Comparison of ENCODE assay signal across 11 mouse cellular contexts in the genomic region with DNA sequence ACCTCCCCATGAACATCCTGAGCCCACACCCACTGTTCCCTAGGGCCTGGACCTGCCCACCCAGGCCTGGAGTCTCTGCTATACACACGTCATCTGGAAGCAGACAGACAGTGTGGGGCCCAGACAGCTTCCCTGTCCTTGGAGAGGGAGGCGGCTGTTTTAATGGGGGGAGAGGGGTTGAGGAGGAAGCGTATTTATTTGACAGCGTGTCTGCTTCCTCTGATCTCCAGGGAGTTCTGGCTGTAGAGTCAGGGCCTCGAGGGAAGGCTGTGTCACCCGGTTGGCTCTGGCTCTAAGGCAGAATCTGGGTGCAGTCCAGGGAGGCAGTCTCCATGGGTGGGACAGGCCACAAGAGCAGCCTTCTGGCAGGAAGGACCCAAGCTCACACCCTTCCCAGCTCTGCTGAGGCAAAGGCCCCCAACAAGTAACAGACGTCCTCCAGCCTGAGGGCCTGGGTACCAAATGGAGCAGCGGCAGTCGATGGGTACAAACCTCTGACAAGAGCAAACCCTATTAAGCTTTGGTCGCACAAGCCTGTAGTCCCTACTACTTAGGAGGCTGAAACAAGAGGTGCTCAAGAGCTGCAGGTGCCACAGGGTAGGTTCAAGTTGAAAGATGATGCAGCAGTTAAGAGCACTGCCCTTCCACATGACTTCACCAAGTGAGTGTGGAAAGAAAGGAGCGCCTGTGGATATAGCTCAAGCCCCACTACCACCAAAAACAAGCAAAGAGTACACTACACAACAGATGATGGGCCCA. TPM values are rescaled to one million over a fixed set of nuclear protein-coding genes. Genes with fewer than 3 reads are reported as not detected.
DNase-seq lines count a peak whose midpoint lies in the region; ATAC-seq and TF ChIP-seq lines count a peak whose summit lies in the region.
"Had no signal": no experiment of that assay in that cellular context is flagged by ENCODE, and none has a peak within 500 bp of the region (broad histone marks: within the 10 kb centered on the region; RNA-seq: fewer than 3 reads in every experiment).

No protein-coding gene starts in this region.

- peak overlapping the region; percentile 96 for H3K27ac ChIP-seq in thymus, adult 2 months (ENCODE audit: control insufficient read depth, insufficient read depth, low read length)
- H3K27ac ChIP-seq in lung, embryonic 16.5 days (ENCODE audit: low read length), result peak overlapping the region; percentile 80
- H3K27ac ChIP-seq in intestine, postnatal 0 days (ENCODE audit: low read depth, low read length), result no peak overlapping the region

- TF ChIP-seq POLR2A in thymus, adult 2 months (IDR thresholded peaks at IDR 0.05; ENCODE audit: control insufficient read depth, extremely low read depth, insufficient read depth, low read length, poor library complexity), result 0 out of 2 replicates have a peak, but pooled peaks have one; percentile 1

- peaks cover 57% of the 10 kb centered on the region for H3K4me1 ChIP-seq in thymus, adult 2 months (replicated peaks; ENCODE audit: control insufficient read depth, insufficient read depth, low read length)
- H3K4me1 ChIP-seq in lung, embryonic 16.5 days (replicated peaks; ENCODE audit: control insufficient read depth, insufficient read depth, low read length), result peaks cover 42% of the 10 kb centered on the region
- peaks cover 3% of the 10 kb centered on the region; the same call in 1 of the 2 replicates for H3K4me1 ChIP-seq in intestine, postnatal 0 days (replicated peaks; ENCODE audit: control insufficient read depth, insufficient read depth, low read length)

- H3K4me2 ChIP-seq in lung, embryonic 16.5 days (ENCODE audit: low read depth, low read length), result no peak overlapping the region
- no peak overlapping the region for H3K4me2 ChIP-seq in intestine, postnatal 0 days (replicated peaks; ENCODE audit: low read depth)

- peak overlapping the region; percentile 90 for H3K4me3 ChIP-seq in thymus, adult 2 months (ENCODE audit: control insufficient read depth, insufficient read depth, low read length)
- H3K4me3 ChIP-seq in lung, embryonic 16.5 days (ENCODE audit: low read length), result no peak overlapping the region
- H3K4me3 ChIP-seq in intestine, postnatal 0 days (ENCODE audit: low read depth, low read length), result no peak overlapping the region

- peak overlapping the region; percentile 13; the same call in 1 of the 2 replicates for H3K9ac ChIP-seq in lung, embryonic 16.5 days (ENCODE audit: low read length)
- H3K9ac ChIP-seq in intestine, postnatal 0 days (ENCODE audit: low read depth, low read length), result no peak overlapping the region

- TF ChIP-seq CTCF in thymus, adult 2 months (IDR thresholded peaks at IDR 0.05; ENCODE audit: borderline replicate concordance, control insufficient read depth, extremely low read depth, insufficient read depth, low read length, poor library complexity), result no peak
- no peak for TF ChIP-seq CTCF in intestine, postnatal 0 days (IDR thresholded peaks at IDR 0.05; ENCODE audit: low read depth)

- 37% methylated on average over 11 of the region's 11 CpGs for WGBS in thymus, adult 2 months
- WGBS in lung, embryonic 16.5 days, result 44% methylated on average over 11 of the region's 11 CpGs
- WGBS in intestine, postnatal 0 days, result 66% methylated on average over 11 of the region's 11 CpGs

- H3K36me3 ChIP-seq in thymus, adult 2 months (ENCODE audit: control insufficient read depth, insufficient read depth, low read length), result peaks cover 96% of the 10 kb centered on the region
- H3K36me3 ChIP-seq in lung, embryonic 16.5 days (ENCODE audit: control insufficient read depth, insufficient read depth, low read length), result no peaks in the 10 kb centered on the region; the same call in 1 of the 2 replicates
- no peaks in the 10 kb centered on the region; the same call in 1 of the 2 replicates for H3K36me3 ChIP-seq in intestine, postnatal 0 days (ENCODE audit: control insufficient read depth, insufficient read depth)

- peak; percentile 71 for DNase-seq in adrenal gland, postnatal 10 days
- DNase-seq in adrenal gland, postnatal 4 days (ENCODE audit: low spot score in 2 of 2), result no peak
- peak; percentile 42 for DNase-seq in thymus, adult 2 months
- DNase-seq in thymus, adult 18-20 months, result no peak
- no peak for DNase-seq in right cerebral cortex, postnatal 36 days (ENCODE audit: low spot score in 2 of 2)
- DNase-seq in spleen, postnatal 4 days (ENCODE audit: low spot score in 2 of 2), result no peak

- H3K9me3 ChIP-seq in lung, embryonic 16.5 days (ENCODE audit: control insufficient read depth, low read length), result no peaks in the 10 kb centered on the region
- H3K9me3 ChIP-seq in intestine, postnatal 0 days (ENCODE audit: control insufficient read depth), result no peaks in the 10 kb centered on the region

- H3K27me3 ChIP-seq in thymus, adult 2 months (ENCODE audit: control insufficient read depth, insufficient read depth, low read length), result no peaks in the 10 kb centered on the region
- H3K27me3 ChIP-seq in lung, embryonic 16.5 days (ENCODE audit: control insufficient read depth, insufficient read depth, low read depth, low read length), result no peaks in the 10 kb centered on the region
- no peaks in the 10 kb centered on the region for H3K27me3 ChIP-seq in intestine, postnatal 0 days (replicated peaks; ENCODE audit: control insufficient read depth, insufficient read depth, low read length)

- peak; percentile 93 for ATAC-seq in lung, embryonic 16.5 days (ENCODE audit: low read depth)
- ATAC-seq in intestine, postnatal 0 days, result no peak

RNA-seq across cellular contexts. Expression of a gene that starts 9.5 kb away (rescaled TPM):
- total RNA-seq in adrenal gland, postnatal 10 days (2021), result 10 to 100 TPM; 41.7 to 42.2 TPM
- 10 to 100 TPM; 66.8 to 71.8 TPM for total RNA-seq in adrenal gland, postnatal 4 days (2021)
- 2,910 and 3,273 TPM in 2 replicates for polyA plus RNA-seq in thymus, adult 2 months (2012; rRNA removed)
- polyA plus RNA-seq in lung, embryonic 16.5 days (2015; fragmentation: Nextera tagmentation; extraction: Ambion mirVana), result 16.4 and 19.9 TPM in 2 replicates
- 3.3 TPM in 2 replicates for polyA plus RNA-seq in intestine, postnatal 0 days (2015; fragmentation: Nextera tagmentation; extraction: Ambion mirVana)

RNA-seq across cellular contexts. Expression of a gene that starts 41.6 kb away (rescaled TPM):
- total RNA-seq in adrenal gland, postnatal 10 days (2021), result 100 to 1,000 TPM; 309 to 323 TPM
- 100 to 1,000 TPM; 362 to 376 TPM for total RNA-seq in adrenal gland, postnatal 4 days (2021)
- polyA plus RNA-seq in thymus, adult 2 months (2012; rRNA removed), result 35.1 and 35.9 TPM in 2 replicates
- 812 and 833 TPM in 2 replicates for polyA plus RNA-seq in lung, embryonic 16.5 days (2015; fragmentation: Nextera tagmentation; extraction: Ambion mirVana)
- polyA plus RNA-seq in intestine, postnatal 0 days (2015; fragmentation: Nextera tagmentation; extraction: Ambion mirVana), result 605 and 624 TPM in 2 replicates

RNA-seq across cellular contexts. Expression of a gene that starts 59.6 kb away (rescaled TPM):
- not detected for total RNA-seq in adrenal gland, postnatal 10 days (2021)
- not detected for total RNA-seq in adrenal gland, postnatal 4 days (2021)
- polyA plus RNA-seq in thymus, adult 2 months (2012; rRNA removed), result 0.15 TPM in 1 of 2 replicates, not detected in the other
- not detected in 2 replicates for polyA plus RNA-seq in lung, embryonic 16.5 days (2015; fragmentation: Nextera tagmentation; extraction: Ambion mirVana)
- not detected in 2 replicates for polyA plus RNA-seq in intestine, postnatal 0 days (2015; fragmentation: Nextera tagmentation; extraction: Ambion mirVana)
- total RNA-seq: heart, postnatal 14 days; left cerebral cortex, postnatal 25 days had no signal
- polyA plus RNA-seq: C2C12 had no signal

Comparison
In these comparisons a context has a peak if more than half of its experiments do, and no peak if none do; other contexts are left out.
1. DNase-seq: peak in adrenal gland, postnatal 10 days (single experiment) and thymus, adult 2 months (single experiment); none in adrenal gland, postnatal 4 days (0 of 2), thymus, adult 18-20 months (0 of 2), right cerebral cortex, postnatal 36 days (0 of 2) and spleen, postnatal 4 days (0 of 2).
2. RNA of a gene that starts 9.5 kb away (polyA plus RNA-seq): 2,910 to 3,273 TPM in thymus, adult 2 months; 16.4 to 19.9 TPM in lung, embryonic 16.5 days and 3.3 TPM in intestine, postnatal 0 days; every median in the first group is over 100 times any median in the second.
3. RNA of a gene that starts 41.6 kb away (polyA plus RNA-seq): 812 to 833 TPM in lung, embryonic 16.5 days and 605 to 624 TPM in intestine, postnatal 0 days; 35.1 to 35.9 TPM in thymus, adult 2 months; every median in the first group is over 10 times any median in the second.